Mouse (Mus musculus) cerebellum, postnatal 10 days (tissue): ENCODE measurements at regions not wholly inside any gene's neighbourhood (a gene's known extent, or its start where the extent isn't known, plus 50 kb on each side); places are given as distances from the start of the nearest gene placed in this dataset.

Source experiments
- DNase-seq, 2 experiments: peaks; one replicate each; pipeline ENCODE4 v3.0.0; 2021; ENCODE audit warnings: mixed read lengths in 2 of 2

- DNase-seq = peak; percentile 70 to 71
These were observed 55.3 kb upstream of the Spaca1 start for GRCm38 (mm10) chr4:34105251-34105650.

- DNase-seq = no peak
These were observed 64.3 kb upstream of the Spaca1 start for GRCm38 (mm10) chr4:34114323-34114722.

- no peak for DNase-seq
These were observed 67.1 kb upstream of the Spaca1 start for GRCm38 (mm10) chr4:34117086-34117485.

- no peak for DNase-seq
These were observed 73.0 kb upstream of the Spaca1 start for GRCm38 (mm10) chr4:34122959-34123520.

- no peak for DNase-seq
These were observed 78.2 kb upstream of the Spaca1 start for GRCm38 (mm10) chr4:34128224-34128623.

- peak; percentile 34 to 46 for DNase-seq
These were observed 96.3 kb upstream of the Spaca1 start for GRCm38 (mm10) chr4:34146133-34146867.

GRCm38 (mm10) chr4:34148956-34149739, 99.2 kb upstream of the Spaca1 start:
- DNase-seq = peak; percentile 72 to 77

- peak in 1 of 2 experiments; percentile 15 for DNase-seq
These were observed 101.8 kb upstream of the Spaca1 start for GRCm38 (mm10) chr4:34151605-34152347.

- no peak for DNase-seq
These were observed 105.5 kb upstream of the Spaca1 start for GRCm38 (mm10) chr4:34155501-34155900.

GRCm38 (mm10) chr4:34157818-34158511, 108.0 kb upstream of the Spaca1 start:
- no peak for DNase-seq

GRCm38 (mm10) chr4:34171265-34171862, 121.4 kb upstream of the Spaca1 start:
- peak; percentile 10 to 17 for DNase-seq

- no peak for DNase-seq
These were observed 122.0 kb upstream of the Spaca1 start for GRCm38 (mm10) chr4:34172000-34172399.

- no peak for DNase-seq
These were observed 127.4 kb upstream of the Spaca1 start for GRCm38 (mm10) chr4:34177421-34177820.

- no peak for DNase-seq
These were observed 136.5 kb upstream of the Spaca1 start for GRCm38 (mm10) chr4:34186522-34186921.

- no peak for DNase-seq
These were observed 153.3 kb upstream of the Spaca1 start for GRCm38 (mm10) chr4:34203193-34203848.

- DNase-seq = no peak
These were observed 159.3 kb upstream of the Spaca1 start for GRCm38 (mm10) chr4:34209179-34209896.

GRCm38 (mm10) chr4:34213731-34214130, 163.7 kb upstream of the Spaca1 start:
- DNase-seq = no peak

- DNase-seq = no peak
These were observed 164.4 kb upstream of the Spaca1 start for GRCm38 (mm10) chr4:34214346-34214745.

GRCm38 (mm10) chr4:34221915-34222314, 171.9 kb upstream of the Spaca1 start:
- DNase-seq = no peak

- peak; percentile 75 to 82 for DNase-seq
These were observed 176.3 kb upstream of the Spaca1 start for GRCm38 (mm10) chr4:34226089-34226840.
